Mouse (Mus musculus): Measurements from ENCODE around the gene Hoxa1.

The Hoxa1 gene

GRCm38 (mm10) chr6:52159979-52160378, 1.9 kb upstream of the Hoxa1 start:
- DNase-seq (ENCODE audit: low read depth, low spot score), result peak; percentile 97

GRCm38 (mm10) chr6:52159164-52159761, 1.1 kb upstream of the Hoxa1 start:
- peak; percentile 87 for DNase-seq (ENCODE audit: low read depth, low spot score)

DNA sequence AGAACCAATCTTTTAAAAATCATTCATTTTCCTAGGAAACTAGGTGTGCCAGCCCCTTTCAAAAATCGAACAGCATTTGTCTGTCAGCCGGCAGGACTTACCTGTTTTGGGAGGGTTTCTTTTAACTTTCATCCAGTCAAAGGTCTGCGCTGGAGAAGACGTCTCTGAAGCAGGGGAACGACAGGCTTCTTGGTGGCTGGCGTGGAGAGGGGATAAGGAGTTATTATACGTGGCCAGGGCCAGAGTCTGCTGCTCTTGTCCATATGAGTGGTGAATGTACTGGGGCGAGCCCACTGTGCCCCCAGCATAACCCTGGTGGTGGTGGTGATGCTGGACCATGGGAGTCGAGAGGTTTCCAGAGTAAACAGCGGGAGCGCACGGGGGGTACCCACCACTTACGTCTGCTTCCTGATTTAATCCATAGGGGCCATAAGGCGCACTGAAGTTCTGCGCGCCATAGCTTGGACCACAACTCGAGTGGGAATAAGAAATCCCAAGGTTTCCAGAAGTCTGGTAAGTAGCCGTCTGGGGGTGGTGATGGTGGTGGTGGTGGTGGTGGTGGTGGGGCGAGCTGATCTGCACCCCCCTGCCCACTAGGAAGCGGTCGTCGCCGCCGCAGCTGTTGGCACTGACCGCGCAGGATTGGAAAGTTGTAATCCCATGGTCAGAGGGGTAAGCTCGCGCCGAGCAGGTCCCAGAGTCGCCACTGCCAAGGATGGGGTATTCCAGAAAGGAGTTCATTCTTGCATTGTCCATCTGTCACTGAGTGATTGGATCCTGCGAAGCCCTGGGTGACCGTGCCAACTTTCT, 446 bp downstream of the Hoxa1 start:
- DNase-seq (ENCODE audit: low read depth, low spot score), result no peak

GRCm38 (mm10) chr6:52156551-52157200, 1.4 kb downstream of the Hoxa1 start:
- no peak for DNase-seq (ENCODE audit: low read depth, low spot score)

DNA sequence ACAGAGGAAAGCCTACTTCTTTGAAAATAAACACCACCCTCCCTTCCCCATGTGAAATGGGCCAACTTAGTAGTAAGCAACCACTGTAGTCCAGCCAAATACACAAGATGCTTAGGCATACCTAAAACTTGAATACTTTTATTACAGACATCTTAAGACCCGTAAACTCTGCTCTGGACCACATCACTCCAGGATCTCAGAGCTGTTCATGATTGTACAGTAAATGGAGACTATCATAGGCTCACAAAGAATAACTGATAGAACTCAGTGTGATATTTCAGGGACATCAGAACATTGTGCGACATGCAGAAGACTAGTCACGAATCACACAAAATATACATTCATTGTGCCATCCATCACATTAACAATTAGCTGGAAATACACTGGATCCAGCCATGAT, 2.6 kb downstream of the Hoxa1 start:
- no peak for DNase-seq (ENCODE audit: low read depth, low spot score)

- no peak for DNase-seq (ENCODE audit: low read depth, low spot score)
Observed at GRCm38 (mm10) chr6:52154044-52154443, 4.1 kb downstream of the Hoxa1 start.

GRCm38 (mm10) chr6:52153270-52153669, 4.8 kb downstream of the Hoxa1 start:
- no peak for DNase-seq (ENCODE audit: low read depth, low spot score)

DNA sequence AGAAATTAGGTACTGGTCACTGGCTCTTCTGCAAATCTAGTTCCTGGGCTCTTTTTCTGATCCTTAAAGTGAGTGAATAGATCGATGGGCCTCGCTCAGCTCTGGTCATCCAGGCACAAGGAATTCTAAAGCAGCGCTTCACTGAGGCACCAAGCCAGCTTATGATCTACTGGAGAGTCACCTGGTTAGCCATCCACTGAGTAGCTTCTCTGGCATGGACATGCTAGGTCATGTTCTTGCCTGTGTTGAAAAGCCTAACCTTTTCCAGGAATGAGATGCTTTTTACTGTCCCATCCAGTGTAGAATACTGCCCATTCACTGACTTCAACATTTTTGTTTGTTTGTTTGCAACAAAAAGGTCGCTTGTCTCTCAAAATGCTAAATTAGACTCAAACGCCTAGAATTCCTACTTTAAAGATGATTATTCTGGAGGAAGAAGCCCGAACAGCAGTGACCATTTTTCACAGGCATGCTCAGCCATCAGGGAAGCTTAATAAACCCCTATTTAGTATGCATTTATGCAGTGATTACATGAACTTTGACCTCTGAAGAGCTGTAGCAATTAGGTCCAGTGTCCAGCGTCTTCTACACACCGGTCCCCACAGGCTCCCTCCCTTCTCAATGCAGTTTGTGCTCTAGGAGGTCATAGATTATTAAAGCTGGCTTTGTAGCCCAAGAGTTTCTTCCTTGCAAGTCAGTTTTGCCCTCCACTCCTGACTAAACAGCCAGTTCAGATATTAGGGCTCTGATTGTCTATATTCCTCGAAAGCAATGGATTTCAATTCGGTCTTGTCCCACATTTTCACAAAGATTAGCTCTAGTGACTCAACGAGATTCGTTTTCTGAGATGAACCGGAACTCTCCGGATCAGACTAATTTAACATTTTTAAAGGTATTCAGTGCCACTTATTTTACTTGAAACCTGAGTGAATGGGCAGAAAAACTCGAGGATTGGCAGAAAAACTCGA, 5.6 kb downstream of the Hoxa1 start:
- no peak for DNase-seq (ENCODE audit: low read depth, low spot score)

DNA sequence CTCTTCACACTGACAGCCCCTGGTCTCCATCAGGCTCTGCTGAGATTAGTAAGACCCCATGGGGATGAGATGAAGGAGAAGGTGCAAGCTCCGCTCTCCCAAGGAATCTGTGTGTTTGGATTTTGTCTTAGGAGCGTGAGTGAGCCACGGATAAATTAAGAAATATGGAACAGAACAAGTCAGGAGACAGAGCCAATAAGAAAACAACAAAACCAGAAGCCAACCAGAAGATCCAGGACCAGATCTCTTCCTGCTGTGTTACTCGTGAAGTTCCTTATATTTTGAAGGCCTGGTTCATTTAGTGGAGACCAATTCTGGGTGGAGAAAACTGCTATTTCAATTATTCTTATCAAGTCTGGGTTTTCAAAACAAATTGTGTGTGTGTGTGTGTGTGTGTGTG, 6.5 kb downstream of the Hoxa1 start:
- no peak for DNase-seq (ENCODE audit: low read depth, low spot score)

GRCm38 (mm10) chr6:52150401-52150966, 7.6 kb downstream of the Hoxa1 start:
- DNase-seq (ENCODE audit: low read depth, low spot score), result no peak

GRCm38 (mm10) chr6:52139115-52139514, 19.0 kb downstream of the Hoxa1 start:
- no peak for DNase-seq (ENCODE audit: low read depth, low spot score)

DNA sequence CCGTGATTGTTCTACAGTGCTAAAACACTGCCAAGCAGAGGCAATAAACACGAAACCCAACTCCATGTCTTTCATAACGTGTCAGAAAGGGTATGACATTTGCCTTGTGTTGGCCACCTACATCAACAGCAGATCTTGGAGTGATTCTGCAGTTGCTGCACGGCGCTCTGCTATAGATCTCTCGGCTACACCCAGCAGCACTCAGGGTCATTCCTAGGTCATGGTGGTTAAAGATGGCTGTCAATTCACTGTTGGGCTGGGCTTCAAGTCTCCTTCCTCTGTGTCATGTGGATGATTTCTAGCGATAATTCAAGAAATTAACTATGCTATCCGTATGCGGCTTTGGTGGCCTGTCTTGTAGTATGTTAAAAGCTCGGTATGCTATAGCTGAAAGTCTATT, 19.5 kb downstream of the Hoxa1 start:
- no peak for DNase-seq (ENCODE audit: low read depth, low spot score)

- DNase-seq (ENCODE audit: low read depth, low spot score), result no peak
Observed at GRCm38 (mm10) chr6:52137841-52138535, 20.1 kb downstream of the Hoxa1 start.

GRCm38 (mm10) chr6:52123673-52124072, 34.4 kb downstream of the Hoxa1 start:
- no peak for DNase-seq (ENCODE audit: low read depth, low spot score)

DNA sequence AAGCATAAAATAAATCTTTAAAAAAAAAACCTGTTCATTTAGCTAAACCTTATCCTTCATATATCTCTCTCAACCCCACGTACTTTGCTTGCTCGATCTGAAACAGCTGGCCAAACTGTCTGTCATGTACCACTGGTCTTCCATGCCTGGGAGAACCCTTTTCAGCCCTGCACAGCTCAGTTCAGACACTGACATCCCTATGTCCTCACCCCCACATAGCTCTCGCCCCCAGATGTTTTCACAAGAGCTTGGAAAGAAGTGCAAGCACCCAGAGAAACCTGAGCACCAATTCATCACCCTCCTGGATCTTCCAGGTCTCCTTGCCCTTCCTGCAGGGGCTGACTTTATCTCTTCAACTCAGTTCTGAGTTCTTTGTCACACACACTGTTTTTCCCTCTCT, 36.9 kb downstream of the Hoxa1 start:
- DNase-seq (ENCODE audit: low read depth, low spot score), result no peak

DNA sequence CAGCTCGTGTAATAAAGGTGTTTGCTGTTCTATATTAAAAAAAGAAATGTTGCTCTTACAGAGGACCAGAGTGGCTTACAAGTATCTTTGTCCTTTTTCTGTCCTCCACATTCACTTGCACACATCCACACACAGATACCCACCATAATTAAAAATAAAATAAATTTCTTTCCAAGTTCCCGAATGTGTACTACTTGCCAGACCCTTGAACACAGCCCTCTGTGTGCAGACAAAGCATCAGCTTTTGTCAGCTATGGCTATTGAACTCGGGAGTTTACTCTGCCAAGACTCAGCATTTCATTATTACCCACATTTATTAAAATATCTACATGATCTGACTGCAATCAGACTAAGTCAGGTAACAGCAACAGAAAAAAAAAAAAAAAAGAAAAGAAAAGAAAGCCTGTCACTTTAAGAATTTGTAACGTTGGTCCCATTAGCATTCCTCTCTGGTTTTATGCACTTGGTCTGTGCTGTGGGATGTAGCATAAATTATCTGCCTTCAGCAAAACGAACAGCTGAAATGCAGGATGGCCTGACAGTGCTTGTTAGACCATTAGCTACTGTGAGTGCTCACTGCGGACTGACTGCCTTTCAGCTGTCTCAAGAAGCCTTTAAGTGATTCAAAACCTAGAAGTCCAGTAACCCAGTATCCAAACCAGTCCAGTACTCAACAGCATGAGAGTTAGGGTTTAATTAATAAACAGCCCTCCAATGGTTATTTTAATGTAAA, 39.0 kb downstream of the Hoxa1 start:
- DNase-seq (ENCODE audit: low read depth, low spot score), result no peak

DNA sequence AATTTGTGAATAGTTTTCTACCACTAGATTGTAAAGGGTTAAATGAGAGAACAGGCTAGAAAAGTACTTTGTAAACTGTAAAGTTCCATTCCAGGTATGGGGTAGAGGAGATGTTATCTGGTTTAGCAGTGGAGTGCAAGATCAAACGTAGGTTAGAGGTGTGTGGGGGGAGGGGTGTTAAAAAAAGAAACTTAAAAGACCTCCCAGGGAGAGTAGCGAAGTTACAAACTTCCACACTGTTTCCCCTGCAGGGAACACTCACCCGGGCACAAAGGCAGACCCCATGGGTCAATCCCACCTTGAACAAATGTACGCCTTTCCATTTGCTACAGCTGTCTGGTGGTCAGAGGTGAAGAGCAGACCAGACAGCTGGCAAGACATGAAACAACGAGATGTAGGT, 42.2 kb downstream of the Hoxa1 start:
- DNase-seq (ENCODE audit: low read depth, low spot score), result no peak

DNA sequence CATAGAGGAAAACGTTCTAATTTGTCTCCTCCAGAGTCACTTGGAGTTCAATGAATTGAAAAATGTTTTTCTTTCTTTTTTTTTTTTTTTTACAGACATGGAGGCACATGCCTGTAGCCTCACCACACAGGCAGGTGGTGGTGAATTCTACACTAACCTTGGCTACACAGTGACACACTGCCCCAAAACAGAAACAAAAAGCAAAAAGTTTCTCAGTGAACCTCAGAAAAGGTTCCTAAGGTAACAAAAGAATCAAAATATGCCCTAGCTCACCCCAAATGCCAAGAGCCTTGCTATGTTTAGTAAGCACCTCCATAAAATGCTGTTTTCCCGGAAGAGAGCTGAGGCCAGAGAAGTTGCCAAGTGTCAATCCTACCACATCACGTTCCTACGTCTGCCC, 46.3 kb downstream of the Hoxa1 start:
- DNase-seq (ENCODE audit: low read depth, low spot score), result no peak

DNA sequence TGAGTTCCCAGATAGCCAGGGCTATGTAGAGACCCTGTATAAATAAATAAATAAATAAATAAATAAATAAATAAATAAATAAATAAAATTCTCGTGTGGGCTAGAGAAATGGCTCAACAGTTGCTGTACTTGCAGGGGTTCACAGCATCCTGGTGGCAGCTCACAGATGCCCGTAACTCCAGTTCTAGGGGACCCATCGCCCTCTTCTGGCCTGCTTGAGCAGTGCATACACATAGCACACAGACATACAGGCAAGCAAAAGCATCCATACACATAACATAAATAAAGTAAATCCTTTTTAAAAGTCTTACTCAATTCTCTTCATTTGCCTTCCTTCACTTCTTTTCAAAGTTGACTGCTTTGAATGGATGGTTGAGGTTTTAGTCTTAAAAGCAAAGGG, 50.7 kb downstream of the Hoxa1 start:
- no peak for DNase-seq (ENCODE audit: low read depth, low spot score)

GRCm38 (mm10) chr6:52106716-52107115, 51.4 kb downstream of the Hoxa1 start:
- DNase-seq (ENCODE audit: low read depth, low spot score), result peak; percentile 44

Data from 3T3-L1 (cell line).